Mouse (Mus musculus): Measurements from ENCODE around the gene Cox11. TPM values are rescaled to one million over a fixed set of nuclear protein-coding genes. Genes with fewer than 3 reads are reported as not detected.
A peak's percentile ranks its signal among the peaks of the same experiment; 100 is the strongest.

Cox11 gene
- polyA plus RNA-seq, 1 experiment from 2014 or later = 37.0 TPM

DNA sequence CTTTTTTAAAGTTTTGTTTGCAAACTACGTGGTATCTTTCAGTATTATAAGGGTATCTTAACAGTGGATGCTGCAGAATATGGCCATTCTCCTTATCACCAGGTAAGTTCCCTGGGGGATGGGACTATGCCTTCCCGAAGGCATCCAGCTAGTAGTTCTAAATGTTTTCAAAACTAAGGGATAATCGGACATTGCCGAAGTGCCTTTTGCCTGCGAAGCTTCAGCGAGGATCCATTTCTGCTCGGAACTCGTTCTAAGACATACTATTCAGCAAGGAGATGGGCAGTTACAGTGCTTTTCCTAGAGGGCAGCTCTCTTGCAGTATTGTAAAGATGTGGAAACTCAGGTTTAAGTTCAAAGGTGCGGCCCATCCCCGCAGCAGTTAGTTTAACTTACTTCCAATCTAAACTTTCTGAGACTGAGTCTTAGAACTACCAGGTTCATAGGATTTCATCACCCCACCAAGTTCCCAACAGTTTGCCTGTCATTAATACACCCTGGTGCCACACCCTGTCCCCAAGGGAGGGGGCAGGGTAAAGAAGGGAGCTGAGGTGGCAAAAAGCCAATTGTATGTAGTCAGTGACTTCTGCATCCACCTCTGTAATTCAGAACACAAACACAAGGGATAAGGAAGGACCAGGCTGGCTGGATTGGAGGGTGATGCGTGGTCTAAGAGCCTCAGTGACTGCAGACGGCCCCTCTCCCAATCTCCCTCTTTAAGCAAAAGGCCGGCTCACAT lies 48.5 kb downstream of the Cox11 start:
- peak overlapping the region; percentile 14; the same call in 1 of the 2 replicates for H3K9ac ChIP-seq
- H3K4me2 ChIP-seq = peak overlapping the region; percentile 77
- H3K9me3 ChIP-seq = no peaks in the 10 kb centered on the region
- WGBS = 69% methylated on average over 13 of the region's 13 CpGs
- no peaks in the 10 kb centered on the region for H3K36me3 ChIP-seq
- ATAC-seq (ENCODE audit: insufficient read depth, low FRiP score, low read depth) = peak; percentile 57; the same call in 1 of the 2 replicates
- H3K4me3 ChIP-seq (replicated peaks) = peak overlapping the region; percentile 57
- no peaks in the 10 kb centered on the region for H3K27me3 ChIP-seq (replicated peaks)
- H3K27ac ChIP-seq = no peak overlapping the region
- H3K4me1 ChIP-seq = peaks cover 12% of the 10 kb centered on the region; the same call in 1 of the 2 replicates

DNA sequence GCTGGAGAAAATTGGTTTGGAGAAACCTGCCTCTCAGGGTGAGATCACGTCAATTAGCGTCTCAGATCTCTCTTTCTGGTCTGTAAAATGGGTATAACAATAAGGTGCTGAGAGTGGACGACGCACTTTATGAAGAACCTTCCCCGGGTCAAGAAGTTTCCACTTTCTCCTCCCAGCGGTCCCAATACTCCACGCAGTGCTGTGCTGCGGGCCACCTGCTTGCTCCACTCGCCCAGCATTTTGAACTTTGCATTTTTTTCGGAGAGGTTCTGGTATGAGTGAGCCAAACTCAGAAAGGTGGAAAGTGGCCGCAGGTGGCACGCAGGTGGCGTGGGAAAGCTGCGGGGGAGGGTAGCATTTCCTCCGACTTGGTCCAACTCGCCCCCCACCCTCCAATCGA lies 49.1 kb downstream of the Cox11 start:
- H3K4me2 ChIP-seq = peak overlapping the region; percentile 77
- no peaks in the 10 kb centered on the region for H3K27me3 ChIP-seq (replicated peaks)
- under 1% methylated on average over 17 of the region's 17 CpGs for WGBS
- H3K9ac ChIP-seq = peak overlapping the region; percentile 14; the same call in 1 of the 2 replicates
- peaks cover 12% of the 10 kb centered on the region; the same call in 1 of the 2 replicates for H3K4me1 ChIP-seq
- H3K9me3 ChIP-seq = no peaks in the 10 kb centered on the region
- H3K4me3 ChIP-seq (replicated peaks) = peak overlapping the region; percentile 57
- H3K27ac ChIP-seq = no peak overlapping the region
- H3K36me3 ChIP-seq = no peaks in the 10 kb centered on the region
- peak; percentile 59 for ATAC-seq (ENCODE audit: insufficient read depth, low FRiP score, low read depth)

DNA sequence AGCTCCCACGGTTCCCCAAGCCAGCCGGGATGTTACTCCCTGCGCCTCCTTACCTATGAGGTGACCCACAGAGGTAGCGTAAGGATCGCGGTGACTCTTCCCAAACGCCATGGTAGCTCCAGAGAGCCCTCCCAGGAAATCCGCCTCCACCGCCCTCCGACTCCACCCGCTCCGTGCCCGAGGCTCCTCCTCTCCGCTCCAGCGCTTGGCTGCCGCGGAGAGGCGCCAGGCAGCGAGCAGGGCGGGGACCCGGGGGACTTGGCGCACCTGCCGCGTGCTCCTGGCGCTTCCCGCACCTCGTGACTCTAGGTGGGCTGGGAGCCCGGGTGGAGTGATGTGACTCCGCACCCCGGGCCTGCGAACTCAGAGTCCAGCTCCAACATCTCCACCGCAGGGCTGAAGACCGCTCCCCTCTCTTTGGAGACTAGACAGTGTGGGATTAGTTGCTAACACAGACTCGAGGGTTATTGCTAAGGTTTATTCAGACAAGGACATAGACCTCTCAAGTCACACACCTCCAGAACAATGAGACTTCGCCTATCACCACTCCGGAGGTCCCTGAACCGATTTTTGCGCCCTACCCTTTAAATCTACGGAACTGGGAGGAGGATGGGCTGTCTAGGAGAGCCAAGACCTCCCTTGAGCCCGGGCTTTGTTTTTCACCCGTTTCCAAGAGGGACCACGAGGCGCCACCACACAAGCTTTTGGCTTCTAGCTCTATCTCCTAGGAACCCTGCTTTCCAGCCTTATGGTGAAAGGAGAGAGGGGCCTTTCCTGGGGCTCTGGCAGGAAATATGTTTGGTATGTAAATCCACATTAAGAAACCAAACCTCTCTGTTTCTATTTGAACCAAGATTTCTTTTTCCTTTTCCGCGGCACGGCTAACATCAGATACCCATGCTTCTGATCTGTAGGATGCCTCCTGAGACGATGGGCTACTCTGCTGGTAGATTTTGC lies 49.8 kb downstream of the Cox11 start, which contains the start of gene Tom1l1:
Gene Tom1l1, minus strand, starts transcription at position 907 of the 957 bp plus-strand sequence.
- Histone ChIP-seq H3K4me3 (replicated peaks) (peak within 1 kb of the TSS; percentile 57), H3K4me1 (peaks cover 12% of the 10 kb centered on the region; the same call in 1 of the 2 replicates), H3K9me3 (no peaks in the 10 kb centered on the region), H3K27me3 (replicated peaks) (no peaks in the 10 kb centered on the region), H3K27ac (peak within 1 kb of the TSS; percentile 55; the same call in 1 of the 2 replicates), H3K9ac (peak within 1 kb of the TSS; percentile 14; the same call in 1 of the 2 replicates), H3K36me3 (no peaks in the 10 kb centered on the region), H3K4me2 (peak within 1 kb of the TSS; percentile 77)
- 3% methylated on average over 47 of the region's 47 CpGs for WGBS
- peak; percentile 95 for ATAC-seq (ENCODE audit: insufficient read depth, low FRiP score, low read depth)

DNA sequence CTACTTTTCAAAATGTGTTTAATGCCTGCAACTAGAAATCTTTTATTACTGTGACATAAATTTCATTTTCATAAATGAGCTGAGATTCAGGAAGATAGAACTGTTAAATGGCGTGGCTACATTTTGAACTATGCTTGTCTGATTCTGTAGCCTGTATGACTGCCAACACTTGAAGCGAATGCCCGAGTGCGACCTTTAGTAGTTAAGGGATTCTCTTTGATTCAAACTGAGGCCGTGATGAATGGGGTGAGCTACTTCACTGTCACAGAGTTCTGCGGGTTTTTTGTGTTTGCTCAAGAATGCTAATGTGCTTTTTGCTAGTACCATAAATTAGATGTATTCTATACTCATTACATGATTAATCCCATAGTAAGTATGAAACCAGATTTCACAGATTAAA lies 52.4 kb downstream of the Cox11 start:
- ATAC-seq (ENCODE audit: insufficient read depth, low FRiP score, low read depth) = no peak
- 45% methylated on average over 6 of the region's 6 CpGs for WGBS
- Histone ChIP-seq H3K9me3 (no peaks in the 10 kb centered on the region), H3K27me3 (replicated peaks) (no peaks in the 10 kb centered on the region), H3K4me3 (replicated peaks) (no peak overlapping the region), H3K4me2 (no peak overlapping the region), H3K9ac (no peak overlapping the region), H3K27ac (no peak overlapping the region), H3K36me3 (no peaks in the 10 kb centered on the region), H3K4me1 (peaks cover 12% of the 10 kb centered on the region; the same call in 1 of the 2 replicates)

DNA sequence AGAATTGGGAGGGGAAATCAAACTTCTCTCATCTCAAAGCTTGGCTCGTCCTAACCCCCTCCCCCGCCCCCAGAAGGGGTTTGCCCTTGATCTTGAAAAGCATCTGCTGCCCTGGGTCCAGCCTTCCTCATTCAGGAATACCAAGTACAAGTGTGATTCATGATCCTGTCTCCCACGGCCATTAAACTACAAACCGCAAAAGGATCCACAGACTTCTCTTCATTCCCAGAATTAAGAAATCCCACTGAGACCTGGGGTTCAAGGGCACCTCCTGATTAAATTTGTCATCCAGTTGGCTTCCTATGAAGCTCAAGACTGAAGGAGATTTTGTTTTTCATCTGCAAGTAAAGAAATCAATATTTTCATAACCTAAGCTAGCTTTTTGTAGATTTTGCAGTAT lies 56.2 kb downstream of the Cox11 start:
- H3K27me3 ChIP-seq (replicated peaks) = no peaks in the 10 kb centered on the region
- no peak for ATAC-seq (ENCODE audit: insufficient read depth, low FRiP score, low read depth)
- H3K4me3 ChIP-seq (replicated peaks) = no peak overlapping the region
- H3K4me2 ChIP-seq = no peak overlapping the region
- H3K4me1 ChIP-seq = 0 out of 2 replicates have a peak, but pooled peaks cover 3% of the 10 kb centered on the region
- H3K9ac ChIP-seq = no peak overlapping the region
- H3K27ac ChIP-seq = no peak overlapping the region
- H3K36me3 ChIP-seq = no peaks in the 10 kb centered on the region
- H3K9me3 ChIP-seq = no peaks in the 10 kb centered on the region
- 46% methylated on average over 4 of the region's 4 CpGs for WGBS

Other genes starting within 250 kb of the Cox11 start
- gene Hlf, start 247.3 kb upstream of the Cox11 start, polyA plus RNA-seq (2015; fragmentation: Nextera tagmentation; extraction: Ambion mirVana) = 1.8 and 1.9 TPM in 2 replicates
- gene Stxbp4, start 89 bp upstream of the Cox11 start, polyA plus RNA-seq (2015; fragmentation: Nextera tagmentation; extraction: Ambion mirVana) = 15.4 and 20.4 TPM in 2 replicates
- gene Tom1l1, start 50.2 kb downstream of the Cox11 start, polyA plus RNA-seq (2015; fragmentation: Nextera tagmentation; extraction: Ambion mirVana) = 42.7 and 50.5 TPM in 2 replicates